Mouse (Mus musculus) T-cell, adult 2 months (primary cell): ENCODE measurements around the gene Prpf8.
"Not testable (repeated sequence)": the region's sequence is repeated elsewhere in the genome, so short reads cannot be mapped to it uniquely, and the experiment has no call there.

Source experiments
- DNase-seq: peaks from one replicate; pipeline ENCODE4 v3.0.0; 2022; ENCODE audit warnings: low spot score

The Prpf8 gene

DNA sequence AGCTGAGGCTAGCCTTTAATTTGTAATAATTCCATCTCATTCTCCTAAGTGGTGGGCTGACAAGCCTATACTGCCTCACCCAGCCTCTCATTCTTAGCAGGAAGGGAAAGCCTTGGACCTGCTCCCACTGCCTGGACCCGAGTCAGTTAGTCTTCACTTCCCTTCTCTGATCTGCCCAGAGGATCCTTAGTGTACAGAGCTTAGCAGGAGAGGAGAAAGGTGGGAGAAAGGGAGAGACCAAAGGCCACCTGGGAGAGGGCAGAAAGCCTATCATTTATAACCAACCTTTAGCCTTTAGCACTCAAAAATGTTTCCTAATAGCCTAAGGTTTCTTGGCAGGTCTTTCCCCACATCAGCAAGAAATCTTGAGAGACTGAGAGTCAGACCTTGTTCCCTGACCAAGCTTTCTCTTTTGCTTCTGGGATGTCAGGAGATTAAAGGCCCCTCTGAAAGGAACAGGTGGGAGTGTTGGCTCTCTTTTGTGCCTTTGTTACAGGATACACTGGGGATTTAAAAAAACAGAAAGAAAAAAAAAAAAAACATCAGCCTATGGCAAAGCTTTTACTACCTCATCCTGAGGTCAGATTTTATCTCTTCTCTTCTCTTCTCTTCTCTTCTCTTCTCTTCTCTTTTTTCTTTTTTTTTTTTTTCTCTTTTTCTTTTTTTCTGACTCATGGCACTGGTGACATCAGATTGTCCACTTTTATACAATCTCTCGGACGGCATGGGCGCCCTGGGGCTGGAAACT, 47.8 kb downstream of the Prpf8 start:
- no peak for DNase-seq

DNA sequence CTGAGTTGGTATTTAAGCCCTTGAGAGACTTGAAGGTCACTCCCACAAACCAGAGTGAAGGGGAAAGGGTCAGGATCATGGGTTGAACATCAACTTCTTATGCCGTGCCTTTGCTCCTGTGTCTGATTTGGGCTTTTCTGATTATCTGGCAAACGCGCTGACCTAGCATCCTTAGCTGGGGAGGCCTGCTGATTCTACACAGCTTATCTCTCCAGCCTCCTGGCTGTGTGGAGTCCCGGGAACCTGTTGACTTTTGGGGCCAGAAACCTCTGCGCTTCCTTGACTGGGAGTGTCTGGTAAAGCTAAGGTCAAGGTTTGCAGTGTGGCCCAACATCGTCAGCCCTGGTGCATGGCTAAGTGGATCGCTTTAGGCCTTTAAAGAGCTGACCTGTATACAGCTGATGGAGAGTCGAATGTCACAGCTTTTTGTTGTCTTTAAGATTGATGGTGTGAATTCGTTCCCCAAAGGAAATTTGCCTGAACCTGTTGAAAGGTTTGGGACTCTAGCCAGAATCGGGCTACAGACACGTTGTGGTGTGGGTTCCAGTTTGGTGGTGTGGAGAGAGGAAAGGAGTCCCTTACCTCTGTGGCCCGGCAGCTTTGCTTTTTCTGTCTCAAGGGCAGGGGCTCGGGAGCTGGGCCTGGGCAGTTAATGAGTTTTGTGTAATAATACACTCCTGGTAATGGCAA, 48.6 kb downstream of the Prpf8 start:
- no peak for DNase-seq

DNA sequence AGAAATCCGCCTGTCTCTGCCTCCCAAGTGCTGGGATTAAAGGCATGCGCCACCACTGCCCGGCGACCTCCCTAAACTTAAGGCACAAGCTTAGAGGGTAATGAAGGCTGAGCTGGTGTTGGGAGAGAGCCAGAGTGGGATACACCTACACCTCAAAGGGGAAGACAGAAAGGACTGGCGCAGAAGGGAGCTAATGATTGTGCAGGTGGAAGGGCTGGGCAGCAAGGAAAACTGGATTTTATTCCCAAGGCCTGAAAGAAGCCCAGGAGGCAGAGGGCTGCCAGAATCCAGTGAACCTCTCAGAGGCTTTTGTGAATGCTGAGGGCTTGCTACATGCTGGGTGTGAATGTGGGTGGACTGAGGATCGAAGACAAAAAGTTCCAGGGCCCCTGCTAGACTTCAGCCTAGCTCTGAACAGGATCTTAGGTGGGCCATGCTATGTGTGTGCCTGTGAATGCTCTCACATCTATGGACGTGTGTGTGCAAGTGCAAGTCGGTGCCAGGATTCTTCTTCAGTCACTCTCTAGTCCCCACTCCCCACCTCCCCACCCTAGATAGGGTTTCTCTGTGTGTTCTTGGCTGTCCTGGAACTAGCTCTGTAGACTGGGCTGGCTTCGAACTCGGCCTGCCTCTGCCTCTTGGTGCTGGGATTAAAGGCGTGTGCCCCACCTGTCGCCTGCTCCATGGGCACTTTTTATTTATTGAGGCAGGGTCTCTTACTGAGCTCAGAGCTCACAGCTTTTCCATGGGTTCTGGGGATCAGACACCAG, 49.8 kb downstream of the Prpf8 start:
- no peak for DNase-seq

DNA sequence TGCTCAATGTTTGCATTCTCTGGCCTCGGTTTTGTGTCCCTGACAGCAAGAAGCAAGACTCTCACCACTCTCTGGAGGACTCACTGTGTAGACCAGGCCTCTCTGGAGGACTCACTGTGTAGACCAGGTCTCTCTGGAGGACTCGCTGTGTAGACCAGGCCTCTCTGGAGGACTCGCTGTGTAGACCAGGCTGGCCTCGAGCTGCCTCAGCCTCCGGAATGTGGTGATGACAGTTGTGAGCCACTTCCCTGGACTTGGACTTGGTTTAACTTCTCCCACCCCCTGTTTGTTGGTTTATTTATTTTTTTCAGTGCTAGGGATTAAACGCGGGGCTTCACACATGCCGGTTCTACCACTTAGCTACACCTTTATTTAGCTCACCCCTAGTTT, 50.4 kb downstream of the Prpf8 start:
- DNase-seq: no peak

DNA sequence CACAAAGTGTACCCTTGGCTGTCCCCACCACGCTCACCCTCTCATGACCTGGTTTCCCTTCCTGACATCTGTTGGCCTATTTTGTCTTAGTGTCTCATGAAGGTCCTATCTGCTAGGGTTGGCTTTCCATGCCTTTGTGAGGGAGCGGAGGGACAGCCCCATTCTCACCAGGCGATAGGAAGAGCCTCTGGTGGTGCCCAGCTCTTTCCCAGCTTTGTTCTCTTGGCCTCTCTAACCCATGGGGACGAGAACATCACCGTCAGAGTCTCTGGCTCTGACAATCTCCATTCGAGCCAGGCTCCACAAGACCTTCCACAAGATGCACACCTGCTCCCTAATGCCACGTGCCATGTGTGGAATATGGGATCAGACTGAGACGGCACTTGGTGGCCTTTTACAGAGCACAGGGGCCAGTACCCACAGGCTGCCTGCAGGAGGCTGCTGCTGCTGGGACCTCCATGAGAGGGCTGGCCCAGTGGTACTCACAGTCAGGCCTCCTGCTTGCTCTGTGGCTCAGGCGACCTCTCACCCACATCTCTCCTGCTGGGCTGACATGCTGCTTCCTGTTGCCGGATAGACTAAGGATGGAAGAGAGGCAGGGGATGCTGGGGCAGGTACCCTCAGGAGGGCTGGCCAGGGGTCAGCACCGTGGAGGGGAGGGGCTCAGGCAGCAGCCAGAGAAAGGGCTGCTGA, 51.0 kb downstream of the Prpf8 start:
- DNase-seq: peak; percentile 58

DNA sequence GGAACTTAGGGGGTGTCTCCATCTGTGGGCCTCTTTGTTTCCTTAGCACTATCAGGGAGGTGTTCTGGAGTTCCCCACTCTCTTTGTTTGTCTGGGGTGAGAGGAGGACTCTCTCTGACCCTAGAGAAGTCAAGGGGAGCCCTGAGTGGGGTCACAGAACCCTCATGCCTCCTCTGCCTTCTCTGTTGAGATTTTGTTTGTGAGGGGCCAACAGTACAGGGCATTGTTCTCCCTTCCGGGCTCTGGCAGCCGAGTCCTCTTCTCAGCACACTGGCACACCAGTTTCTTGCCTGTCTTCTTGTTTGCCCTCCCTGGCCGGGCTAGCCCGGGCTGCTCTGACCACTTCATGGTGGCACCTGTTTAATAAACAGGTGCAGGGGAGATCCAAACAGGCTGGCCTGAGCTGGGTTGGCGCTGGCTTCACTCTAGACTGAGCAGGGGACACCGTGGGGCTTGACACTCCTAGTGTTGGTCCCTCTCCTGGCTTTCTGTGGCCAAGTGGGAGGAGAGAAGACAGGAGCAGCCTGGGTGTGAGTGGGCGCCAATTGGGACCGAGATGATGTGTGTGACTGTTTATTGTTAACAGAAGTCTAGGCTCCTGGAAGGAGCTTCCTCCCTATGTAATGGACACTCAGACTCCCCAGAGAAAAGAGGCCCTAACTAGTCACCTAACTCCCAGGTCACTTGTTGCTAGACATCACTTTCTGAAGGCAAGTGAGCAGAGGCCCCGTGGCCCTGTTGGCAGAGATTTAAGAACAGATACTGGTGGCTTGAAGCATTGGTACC, 51.8 kb downstream of the Prpf8 start:
- no peak for DNase-seq

DNA sequence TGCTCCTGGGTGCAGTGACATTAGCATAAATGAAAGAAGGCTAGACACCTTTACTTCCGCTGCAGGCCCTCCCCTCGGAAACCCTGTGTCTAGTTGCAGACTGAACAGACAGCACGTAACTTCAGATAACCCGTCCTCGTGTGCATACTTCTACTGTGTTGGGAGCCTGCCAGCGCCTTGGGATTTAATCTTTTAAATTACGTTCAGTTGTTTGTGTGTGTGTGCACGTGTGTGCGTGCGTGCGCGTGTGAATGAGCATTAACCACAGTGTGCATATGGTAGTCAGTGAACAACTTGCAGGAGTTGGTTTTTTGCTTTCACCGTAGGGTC, 52.3 kb downstream of the Prpf8 start:
- peak; percentile 65 for DNase-seq

DNA sequence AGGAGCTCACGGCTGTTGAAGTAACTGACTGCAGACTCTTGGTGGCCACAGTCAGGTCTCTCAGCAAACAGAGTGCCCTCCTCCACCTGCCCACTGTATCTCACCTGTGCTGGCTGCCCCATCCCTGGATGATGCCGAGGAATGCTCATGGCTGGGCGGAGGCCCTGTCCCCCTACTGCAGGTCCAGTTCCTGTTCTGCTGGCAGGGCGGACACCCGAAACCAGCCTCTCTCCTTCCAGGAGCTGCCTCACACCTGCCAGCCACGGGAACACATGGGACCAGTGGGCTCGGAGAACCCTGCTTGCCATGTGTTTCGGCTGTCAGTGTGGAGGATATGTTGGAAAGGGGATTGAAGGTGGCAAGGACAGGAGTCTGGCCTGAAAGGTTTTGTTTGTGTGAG, 53.6 kb downstream of the Prpf8 start:
- no peak for DNase-seq

DNA sequence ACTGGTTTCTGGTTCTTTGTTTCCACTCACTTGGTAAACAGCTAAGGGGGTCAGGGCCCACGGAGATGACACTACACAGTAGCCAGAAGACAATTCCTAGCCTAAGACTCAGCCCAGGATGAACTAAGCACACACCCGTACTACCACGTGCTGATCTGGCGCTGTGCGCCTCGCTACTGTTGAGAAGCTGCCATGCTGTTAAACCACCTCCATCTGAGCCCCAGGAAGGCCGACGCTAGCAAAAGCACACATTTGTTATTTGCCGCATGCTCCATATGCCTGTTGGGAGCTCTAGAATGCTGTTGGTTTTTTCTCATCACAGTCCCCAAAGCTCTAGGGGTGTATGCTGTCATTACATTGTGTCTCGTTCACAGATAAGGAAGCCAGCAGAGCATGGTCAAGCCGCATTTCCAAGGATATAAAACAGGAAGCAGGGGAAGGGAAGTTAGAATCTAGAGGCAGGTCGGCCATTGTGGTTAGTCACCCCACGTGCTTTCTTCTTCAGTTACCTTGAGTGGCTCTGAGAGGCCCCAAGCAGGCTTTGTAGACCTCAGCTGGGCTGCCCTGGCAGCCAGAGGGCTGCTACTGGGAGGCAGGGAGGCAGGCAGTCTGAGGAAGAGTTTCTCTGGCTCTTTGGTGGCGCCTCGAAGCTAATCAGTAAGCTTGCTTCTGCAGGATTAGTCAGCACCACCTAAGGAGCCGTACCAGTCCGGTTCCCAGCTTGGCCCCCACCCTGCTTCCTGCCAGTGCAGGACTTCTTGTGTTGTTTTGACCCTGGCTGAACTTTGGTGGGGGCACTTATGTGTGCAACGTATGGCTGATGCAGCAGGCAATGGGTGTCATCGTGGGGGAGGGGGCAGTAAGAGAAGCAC, 54.3 kb downstream of the Prpf8 start:
- peak; percentile 43 for DNase-seq

DNA sequence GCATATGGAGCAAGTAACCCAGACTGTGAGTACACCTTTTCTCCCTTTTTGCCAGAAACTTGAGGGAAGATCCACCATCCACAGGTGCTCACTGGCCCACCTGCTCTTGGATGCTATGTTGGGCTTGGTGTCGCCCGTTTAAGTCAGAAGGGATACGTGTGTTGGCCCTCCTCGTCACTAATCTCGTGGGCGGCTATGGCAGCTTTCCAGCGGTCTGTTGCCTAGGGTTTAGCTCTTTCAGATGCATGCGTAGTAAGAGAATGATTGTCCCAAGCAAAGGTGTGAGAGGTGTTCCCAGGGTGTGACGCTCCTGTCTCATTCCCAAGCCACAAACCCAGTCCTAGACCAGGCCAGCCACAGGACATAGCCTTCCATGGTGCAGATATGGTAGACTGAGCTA, 58.1 kb downstream of the Prpf8 start:
- DNase-seq: no peak

DNA sequence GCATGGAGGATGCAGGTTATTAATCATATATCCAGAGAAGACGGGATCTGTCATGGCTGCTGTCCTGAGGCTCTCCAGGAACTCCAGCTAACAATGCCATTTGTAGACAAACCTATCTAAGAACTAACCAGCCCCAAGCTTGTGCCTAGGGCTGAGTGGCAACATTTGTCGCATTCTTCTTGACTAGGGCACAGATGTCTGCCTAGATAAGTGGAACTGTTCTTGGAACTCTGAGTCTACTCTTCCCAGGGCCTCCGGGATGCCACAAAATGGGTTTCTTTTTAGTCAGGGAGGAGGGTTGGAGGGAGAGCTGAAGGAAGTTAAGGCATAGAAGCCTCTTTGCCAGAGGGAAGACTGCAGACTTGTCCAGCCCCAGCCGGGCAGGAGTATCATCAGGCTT, 59.4 kb downstream of the Prpf8 start:
- DNase-seq: no peak

DNA sequence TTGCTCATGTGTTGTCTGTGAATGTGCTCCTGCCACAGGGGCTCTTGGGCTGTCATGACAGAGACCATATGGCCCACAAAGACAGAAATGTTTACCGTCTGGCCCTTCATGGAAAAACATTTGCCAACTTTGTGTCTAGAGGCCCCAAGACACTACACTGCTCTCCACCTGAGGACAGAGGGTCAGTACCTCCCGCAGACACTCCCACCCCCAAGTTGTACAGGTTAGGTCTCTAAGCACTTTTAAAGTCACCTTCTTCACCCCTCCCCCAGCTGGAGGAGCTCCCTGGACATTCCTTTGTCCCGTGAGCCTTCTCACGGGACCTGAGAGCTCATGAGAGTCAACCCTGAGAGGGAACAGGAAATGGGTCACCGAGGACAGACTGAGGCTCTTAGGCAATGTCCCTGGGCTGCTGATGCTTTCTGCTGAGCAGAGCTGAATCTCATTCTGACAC, 63.1 kb downstream of the Prpf8 start:
- no peak for DNase-seq

DNA sequence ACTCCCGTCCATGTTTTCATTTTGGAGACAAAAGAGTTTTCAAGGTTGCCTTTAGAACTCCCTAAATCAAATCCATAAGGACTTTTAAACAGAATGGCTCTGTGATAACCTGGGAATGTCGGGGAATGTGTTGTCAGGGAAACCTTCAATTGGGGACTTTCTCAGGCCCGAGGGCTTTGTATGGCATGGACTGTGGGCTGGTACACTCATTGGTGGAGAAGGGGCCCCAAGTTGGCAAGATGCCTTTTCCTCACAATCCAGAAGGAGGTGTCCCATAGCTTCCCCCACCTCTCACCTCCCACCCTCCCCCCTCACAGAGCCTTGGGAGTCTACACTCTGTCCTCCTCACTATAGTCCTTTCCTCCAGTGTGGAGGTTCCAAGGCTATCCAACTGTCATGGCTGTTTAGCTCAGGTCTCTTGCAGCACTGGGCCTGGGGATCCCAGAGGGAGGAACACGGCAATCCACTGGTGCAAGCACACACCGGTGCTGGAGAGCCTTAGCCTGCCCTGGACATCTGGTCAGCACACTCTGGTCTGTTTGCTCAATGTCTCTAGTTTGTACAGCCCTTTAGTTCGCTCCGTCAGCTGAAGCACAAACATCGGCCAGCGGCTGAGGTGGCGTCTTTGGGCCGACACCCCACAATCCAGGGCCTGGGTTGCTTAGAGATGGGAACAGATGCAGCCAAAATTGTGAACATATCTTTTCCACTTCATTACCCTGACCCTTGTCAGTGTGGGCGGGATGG, 63.8 kb downstream of the Prpf8 start:
- DNase-seq: no peak

DNA sequence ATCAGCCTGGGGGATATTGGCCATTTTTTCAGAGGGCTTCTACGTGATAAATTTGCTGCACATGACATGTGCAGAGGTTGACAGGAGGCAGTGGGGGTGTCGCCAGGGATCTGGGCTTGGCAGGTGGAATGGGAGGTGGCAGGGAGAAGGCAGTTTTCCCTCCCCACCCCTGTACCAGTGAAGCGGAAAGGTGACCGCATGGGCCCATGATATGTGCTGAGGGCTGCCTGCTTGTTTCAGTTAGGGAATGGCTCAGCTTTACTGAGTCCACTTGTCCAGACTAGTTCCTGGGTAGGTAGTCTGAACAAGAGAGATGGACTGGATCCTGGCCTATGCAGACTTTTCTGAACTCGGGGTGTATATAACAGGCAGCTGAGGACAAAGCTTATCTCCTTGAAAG, 64.7 kb downstream of the Prpf8 start:
- DNase-seq: no peak

DNA sequence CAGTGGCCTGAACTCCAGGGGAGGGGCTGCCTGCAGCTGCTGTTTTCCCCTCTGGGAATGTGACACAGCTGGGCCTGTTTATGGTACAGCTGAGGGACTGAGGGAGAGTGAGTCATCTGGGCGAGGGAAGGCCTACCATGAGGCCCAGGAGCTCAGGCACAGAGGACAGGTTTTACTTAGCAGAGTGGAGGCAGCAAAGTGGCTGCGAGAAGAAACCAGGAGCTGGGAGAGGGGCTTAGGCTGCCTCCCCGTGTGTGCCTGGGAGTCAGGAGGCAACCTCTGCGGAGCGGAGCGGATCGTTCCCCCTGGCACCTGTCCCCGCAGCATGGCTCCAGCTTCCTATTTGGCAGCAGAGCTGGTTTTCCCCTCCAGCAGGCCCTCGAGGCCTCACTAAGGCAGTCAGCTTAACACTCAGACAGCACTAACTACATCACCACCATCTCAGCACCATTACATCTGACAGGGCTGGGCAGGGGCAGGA, 65.4 kb downstream of the Prpf8 start:
- DNase-seq: no peak

DNA sequence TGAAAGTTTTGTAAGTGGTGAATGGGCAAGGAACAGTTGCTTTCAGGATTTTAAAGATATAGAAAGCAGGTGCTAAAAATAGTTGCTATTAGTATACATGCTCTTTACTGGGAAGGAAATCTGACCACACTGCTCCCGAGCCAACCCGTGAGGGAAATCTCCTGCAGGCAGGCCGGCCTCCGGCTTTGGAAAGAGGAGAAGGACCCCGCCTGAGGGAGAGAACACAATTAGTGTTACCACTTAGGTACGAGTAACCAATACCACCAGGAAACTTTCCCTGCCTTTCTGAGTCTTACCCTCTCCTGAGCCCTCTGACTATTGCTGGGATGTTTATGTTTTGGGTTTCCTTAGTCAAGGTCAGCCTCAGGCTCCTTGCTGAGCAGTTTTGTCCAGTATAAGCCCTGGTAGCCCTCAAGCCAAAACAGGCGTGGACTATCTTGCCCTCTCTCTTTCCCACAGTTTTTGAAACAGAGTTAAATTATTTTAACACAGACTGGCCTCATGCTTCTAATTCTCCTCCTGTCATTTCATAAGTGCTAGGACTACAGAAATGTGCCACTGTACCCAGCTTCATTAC, 66.4 kb downstream of the Prpf8 start:
- DNase-seq: no peak

DNA sequence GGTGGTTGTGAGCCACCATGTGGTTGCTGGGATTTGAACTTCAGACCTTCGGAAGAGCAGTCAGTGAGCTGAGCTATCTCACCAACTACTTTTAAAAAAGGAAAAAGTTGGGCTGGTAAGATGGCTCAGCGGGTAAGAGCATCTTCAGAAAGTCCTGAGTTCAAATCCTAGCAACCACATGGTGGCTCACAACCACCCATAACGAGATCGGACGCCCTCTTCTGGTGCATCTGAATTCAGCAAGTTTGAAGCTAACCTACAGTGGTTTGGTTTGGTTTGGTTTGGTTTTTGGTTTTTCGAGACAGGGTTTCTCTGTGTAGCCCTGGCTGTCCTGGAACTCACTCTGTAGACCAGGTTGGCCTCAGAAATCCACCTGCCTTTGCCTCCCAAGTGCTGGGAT, 69.4 kb downstream of the Prpf8 start:
- DNase-seq: not testable (repeated sequence)

DNA sequence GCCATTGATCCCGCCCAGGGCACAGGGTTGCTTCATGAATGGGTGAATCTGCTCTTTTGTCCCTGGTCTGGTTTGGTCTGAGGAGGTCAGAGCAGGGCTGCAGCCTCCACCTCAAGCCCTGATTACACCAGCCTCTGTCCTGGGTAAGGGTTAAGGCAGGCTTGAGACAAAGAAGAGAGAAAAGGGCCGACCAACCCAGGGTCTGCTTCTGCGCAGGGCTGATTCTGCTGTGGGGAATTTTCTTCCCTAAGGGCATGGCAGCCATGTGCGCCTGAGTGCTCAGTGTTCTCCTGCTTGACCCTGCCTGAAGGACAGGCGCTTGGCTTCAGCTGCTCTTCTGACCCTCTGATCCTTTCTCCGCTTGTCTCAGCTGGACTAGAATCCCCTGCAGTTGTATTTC, 70.5 kb downstream of the Prpf8 start:
- no peak for DNase-seq

DNA sequence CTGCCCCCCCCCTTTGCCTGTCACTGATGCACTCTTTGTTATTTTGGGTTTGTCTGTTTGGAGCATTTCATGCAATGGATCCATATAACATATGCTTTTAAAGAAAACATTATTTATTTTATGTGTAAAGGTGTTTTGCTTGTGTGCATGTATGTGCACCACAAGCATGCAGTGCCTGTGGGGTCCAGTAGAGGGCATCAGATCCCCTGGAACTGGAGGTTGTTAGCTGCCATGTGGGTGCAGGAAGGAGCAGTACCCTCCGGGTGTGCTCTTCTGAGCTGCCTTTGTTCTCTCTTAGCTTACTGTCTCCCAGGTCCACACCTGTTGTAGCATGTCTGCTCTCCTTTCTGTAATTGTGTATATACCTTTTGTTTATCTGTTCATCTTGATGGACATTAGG, 71.5 kb downstream of the Prpf8 start:
- peak; percentile 49 for DNase-seq
